Mouse (Mus musculus) B cell, adult 67 days (primary cell): Measurements from ENCODE around the gene Pepd. TPM values are rescaled to one million over a fixed set of nuclear protein-coding genes. Genes with fewer than 3 reads are reported as not detected.

ENCODE experiments used
- total RNA-seq, 2 experiments: library from RNA; stranded (reverse); gene quantifications; 4 replicates each; pipeline ENCODE4 v1.2.4; 2023

Pepd gene
- total RNA-seq = 10 to 100 TPM; 30.3 to 33.6 TPM

GRCm38 (mm10) chr7:34911919-34912897 is at the start of gene Pepd:
Pepd (plus strand) TSS chr7:34912379.

GRCm38 (mm10) chr7:35056436-35056864 is 144.3 kb downstream of the Pepd start, which contains the start of gene Cebpg:
Cebpg (minus strand) TSS chr7:35056573.

Other genes starting within 250 kb of the Pepd start
- not detected for gene Chst8, start 99.7 kb upstream of the Pepd start, total RNA-seq
- 10 to 100 TPM; 33.7 to 38.3 TPM for gene Cebpg, start 144.2 kb downstream of the Pepd start, total RNA-seq
- gene Cebpa, start 206.9 kb downstream of the Pepd start, total RNA-seq = under 1 TPM in 1 of 2 experiments, not detected in 1; 0.46 TPM